Mouse (Mus musculus) stomach, postnatal 0 days (tissue): ENCODE data around the gene Olfr325. TPM values are rescaled to one million over a fixed set of nuclear protein-coding genes. Genes with fewer than 3 reads are reported as not detected.

ENCODE experiments used
- ATAC-seq: fragments of 200-750 bp; cut with Nextera tagmentation; 2 replicates; pipeline ENCODE4 v1.8.0; 2017; ENCODE audit not compliant: low FRiP score, low TSS enrichment
- DNase-seq: peaks from one replicate; pipeline ENCODE4 v3.0.0-alpha.2; 2016; ENCODE audit warnings: low spot score
- H3K27ac ChIP-seq: fragments of 300-500 bp; sonication (generic); replicated peaks from 2 replicates; pipeline ENCODE4 v1.5.1; 2014; ENCODE audit warnings: mild to moderate bottlenecking, control low read depth
- H3K27me3 ChIP-seq: fragments of 300-500 bp; sonication (generic); 2 replicates; pipeline ENCODE4 v1.6.1; 2014; ENCODE audit warnings: low read length; ENCODE audit not compliant: control insufficient read depth, insufficient read depth
- H3K36me3 ChIP-seq: fragments of 300-500 bp; sonication (generic); 2 replicates; pipeline ENCODE4 v1.6.1; 2014; ENCODE audit warnings: low read length, mixed read lengths; ENCODE audit not compliant: control insufficient read depth, insufficient read depth
- H3K4me1 ChIP-seq: fragments of 300-500 bp; sonication (generic); replicated peaks from 2 replicates; pipeline ENCODE4 v1.6.1; 2014; ENCODE audit warnings: antibody characterized with exemption; ENCODE audit not compliant: control insufficient read depth, insufficient read depth
- H3K4me2 ChIP-seq: fragments of 300-500 bp; sonication (generic); replicated peaks from 2 replicates; pipeline ENCODE4 v1.6.1; 2014; ENCODE audit warnings: low read depth, mild to moderate bottlenecking, control low read depth, moderate library complexity
- H3K4me3 ChIP-seq: fragments of 300-500 bp; sonication (generic); 2 replicates; pipeline ENCODE4 v1.5.1; 2014; ENCODE audit warnings: low read depth, low read length, control low read depth
- H3K9ac ChIP-seq: fragments of 300-500 bp; sonication (generic); 2 replicates; pipeline ENCODE4 v1.6.1; 2014; ENCODE audit warnings: mild to moderate bottlenecking, low read length, control low read depth, mixed read lengths
- H3K9me3 ChIP-seq: fragments of 300-500 bp; sonication (generic); 2 replicates; pipeline ENCODE4 v1.6.1; 2016; ENCODE audit warnings: low read length; ENCODE audit not compliant: control insufficient read depth
- CTCF ChIP-seq: IDR thresholded peaks from 2 replicates; pipeline ENCODE4 v1.5.1; 2016; ENCODE audit warnings: antibody characterized with exemption, low read depth, mild to moderate bottlenecking, moderate library complexity
- EP300 ChIP-seq: optimal IDR thresholded peaks from 2 replicates; pipeline ENCODE3; 2016; ENCODE audit warnings: antibody characterized with exemption
- WGBS: fragments of 180-500 bp; shearing (Covaris S2); extraction: QIAGEN DNeasy Blood & Tissue Kit; methylation state at CpG from one replicate; pipeline ENCODE4 v1.1.7; 2014; 5-methylcytosine and 5-hydroxymethylcytosine counted together
- polyA plus RNA-seq: library from polyadenylated mRNA; unstranded; fragments of >200 nt; fragmentation: Nextera tagmentation; extraction: Ambion mirVana; gene quantifications from 2 replicates; pipeline ENCODE4 v1.2.1, GENCODE M21; 2015

The Olfr325 gene
- polyA plus RNA-seq, 1 experiment from 2014 or later = not detected

DNA sequence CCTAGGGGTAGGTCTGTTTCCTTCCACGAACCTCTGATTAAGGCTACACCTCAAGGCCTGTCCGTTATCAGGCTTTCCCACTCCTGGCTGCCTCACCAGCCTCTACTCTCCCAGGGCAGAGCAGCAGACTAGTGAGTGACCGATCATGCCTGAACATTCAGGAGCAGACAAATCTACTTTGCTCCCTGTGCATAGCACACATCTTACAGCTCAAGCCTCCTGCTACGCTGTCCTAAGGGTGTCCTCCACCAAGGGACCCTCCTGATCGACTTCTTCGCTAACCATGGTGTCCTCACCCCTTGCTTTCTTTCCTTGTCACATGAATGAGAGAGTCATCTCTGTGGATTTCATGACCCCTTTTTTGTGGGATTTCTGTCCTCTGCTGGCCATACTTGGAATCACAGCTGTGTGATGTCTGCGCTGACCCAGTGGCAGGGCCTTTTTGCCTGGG, 10.4 kb downstream of the Olfr325 start:
- H3K27ac ChIP-seq = no peak overlapping the region
- no peaks in the 10 kb centered on the region for H3K9me3 ChIP-seq
- DNase-seq (no peak), ATAC-seq (no peak)
- no peak overlapping the region for H3K4me2 ChIP-seq
- no peaks in the 10 kb centered on the region for H3K4me1 ChIP-seq
- H3K4me3 ChIP-seq = no peak overlapping the region
- no peaks in the 10 kb centered on the region for H3K36me3 ChIP-seq
- no peak overlapping the region for H3K9ac ChIP-seq
- WGBS = 74% methylated on average over 7 of the region's 7 CpGs
- TF ChIP-seq EP300 (no peak), CTCF (peak; percentile 82)
- no peaks in the 10 kb centered on the region for H3K27me3 ChIP-seq

- Histone ChIP-seq H3K4me3 (no peak overlapping the region), H3K4me1 (no peaks in the 10 kb centered on the region), H3K9ac (no peak overlapping the region), H3K27me3 (no peaks in the 10 kb centered on the region), H3K27ac (no peak overlapping the region), H3K36me3 (no peaks in the 10 kb centered on the region), H3K4me2 (no peak overlapping the region), H3K9me3 (no peaks in the 10 kb centered on the region)
- no peak for TF ChIP-seq EP300
- TF ChIP-seq CTCF = no peak
- ATAC-seq = no peak
- DNase-seq = no peak
- WGBS = 55% methylated on average over 3 of the region's 3 CpGs
Measured at GRCm38 (mm10) chr11:58588620-58589250, 11.2 kb downstream of the Olfr325 start.

DNA sequence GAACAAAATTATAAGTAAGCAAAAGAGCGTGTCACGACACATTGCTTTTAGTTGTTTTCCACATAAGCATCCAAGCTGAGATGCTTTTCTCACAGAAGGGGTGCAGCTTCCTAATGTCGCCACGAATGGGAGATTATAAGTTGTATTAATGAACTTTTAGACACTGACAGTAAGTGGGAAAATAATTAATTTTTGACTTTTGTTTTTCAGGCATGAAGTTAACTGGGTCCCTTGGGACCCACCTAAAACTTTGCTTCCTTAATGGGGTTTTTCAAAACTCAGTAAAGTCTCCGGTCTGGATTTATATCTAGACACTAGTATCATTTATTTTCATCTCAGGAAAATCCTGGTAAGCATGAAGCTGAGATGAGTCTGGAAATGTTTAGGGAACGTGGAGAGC, 17.3 kb downstream of the Olfr325 start, which contains the start of gene Olfr324:
Gene Olfr324, plus strand, starts transcription at position 301 of the 400 bp plus-strand sequence.
- Histone ChIP-seq H3K27ac (no peak within 1 kb of the TSS), H3K9ac (no peak within 1 kb of the TSS), H3K4me2 (no peak within 1 kb of the TSS), H3K4me3 (no peak within 1 kb of the TSS), H3K9me3 (no peaks in the 10 kb centered on the region), H3K4me1 (no peaks in the 10 kb centered on the region), H3K27me3 (no peaks in the 10 kb centered on the region), H3K36me3 (no peaks in the 10 kb centered on the region)
- ATAC-seq (no peak), DNase-seq (no peak)
- WGBS = 76% methylated on average over 6 of the region's 6 CpGs
- TF ChIP-seq CTCF (no peak), EP300 (no peak)

DNA sequence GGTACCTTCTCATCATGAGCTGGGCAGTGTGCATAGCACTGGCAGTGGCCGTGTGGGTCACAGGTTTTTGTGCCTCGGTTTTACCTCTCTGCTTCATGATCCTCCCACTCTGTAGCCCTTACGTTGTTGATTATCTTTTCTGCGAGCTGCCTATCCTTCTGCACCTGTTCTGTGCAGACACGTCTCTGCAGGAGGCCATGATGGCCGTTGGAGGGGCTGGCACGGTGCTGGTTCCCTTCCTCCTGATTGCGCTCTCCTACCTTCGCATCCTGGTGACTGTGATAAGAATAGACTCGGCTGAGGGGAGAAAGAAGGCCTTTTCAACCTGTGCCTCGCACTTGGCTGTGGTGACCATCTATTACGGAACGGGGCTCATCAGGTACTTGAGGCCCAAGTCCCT, 20.3 kb downstream of the Olfr325 start:
- H3K4me1 ChIP-seq = no peaks in the 10 kb centered on the region
- H3K36me3 ChIP-seq = no peaks in the 10 kb centered on the region
- no peaks in the 10 kb centered on the region for H3K9me3 ChIP-seq
- DNase-seq (no peak), ATAC-seq (no peak)
- no peak overlapping the region for H3K9ac ChIP-seq
- 90% methylated on average over 13 of the region's 13 CpGs for WGBS
- H3K27me3 ChIP-seq = no peaks in the 10 kb centered on the region
- H3K4me3 ChIP-seq = no peak overlapping the region
- no peak for TF ChIP-seq CTCF
- no peak overlapping the region for H3K27ac ChIP-seq
- no peak overlapping the region for H3K4me2 ChIP-seq

DNA sequence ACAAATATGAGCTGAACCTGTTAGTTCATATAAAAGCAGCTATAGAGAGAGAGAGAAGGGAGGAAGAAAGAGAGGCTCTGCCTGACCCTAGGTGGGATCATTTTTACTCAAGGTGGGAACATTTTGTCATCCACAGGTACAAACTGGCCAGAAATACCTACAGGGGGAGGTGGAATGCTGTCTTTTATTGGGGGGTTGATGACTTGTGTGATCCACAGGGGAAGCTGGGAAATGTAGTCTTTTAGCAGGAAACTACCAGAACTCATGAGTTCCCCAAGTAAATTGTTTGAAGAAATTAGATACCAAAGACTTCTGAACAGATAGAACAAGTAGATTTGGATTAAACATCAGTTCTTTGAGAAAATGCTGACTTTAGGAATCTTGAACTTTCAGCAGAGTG, 24.5 kb downstream of the Olfr325 start:
- ATAC-seq = no peak
- H3K27me3 ChIP-seq = no peaks in the 10 kb centered on the region
- no peak overlapping the region for H3K27ac ChIP-seq
- no peak overlapping the region for H3K4me2 ChIP-seq
- no peak overlapping the region for H3K4me3 ChIP-seq
- no peaks in the 10 kb centered on the region for H3K9me3 ChIP-seq
- no peak overlapping the region for H3K9ac ChIP-seq
- no peak for DNase-seq
- no peaks in the 10 kb centered on the region for H3K4me1 ChIP-seq
- TF ChIP-seq EP300 = no peak
- TF ChIP-seq CTCF = no peak
- H3K36me3 ChIP-seq = no peaks in the 10 kb centered on the region

DNA sequence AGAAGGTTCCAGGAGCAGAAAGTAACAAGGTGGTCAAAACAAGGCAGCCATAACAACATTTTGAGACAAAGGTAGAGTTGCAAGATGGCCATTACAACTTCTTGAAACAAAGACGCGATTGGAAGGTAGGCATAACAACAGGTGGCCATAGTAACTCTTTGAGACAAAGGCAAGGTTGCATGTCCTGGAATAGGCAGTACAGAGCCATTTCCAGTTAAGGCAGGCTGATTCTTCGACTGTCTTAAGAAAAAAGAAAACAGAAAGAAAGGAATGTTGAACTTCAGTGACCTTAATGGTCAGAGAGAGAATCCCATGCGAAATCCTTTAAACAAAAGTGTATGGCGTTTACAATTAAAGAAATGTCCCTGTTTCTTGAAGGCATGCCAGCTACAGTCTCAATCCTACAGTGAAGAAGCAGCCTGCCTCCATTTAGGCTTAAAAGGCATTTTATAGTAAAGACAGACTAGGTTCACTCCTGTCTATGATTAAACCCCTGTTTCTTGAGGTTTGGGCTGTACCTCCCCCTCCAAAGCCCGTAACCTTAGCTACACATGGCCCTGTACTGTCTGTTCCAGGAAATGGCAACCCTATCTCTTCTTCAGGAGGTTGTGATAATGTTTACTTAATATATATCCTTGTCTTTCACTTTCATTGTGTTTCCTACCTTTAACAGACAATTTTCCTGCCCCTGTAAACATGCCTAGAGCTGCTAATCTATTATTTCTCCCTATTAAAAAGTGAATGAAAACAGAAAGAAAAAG, 25.4 kb downstream of the Olfr325 start:
- ATAC-seq (no peak), DNase-seq (no peak)
- Histone ChIP-seq H3K9ac (no peak overlapping the region), H3K36me3 (no peaks in the 10 kb centered on the region), H3K4me3 (no peak overlapping the region), H3K9me3 (no peaks in the 10 kb centered on the region), H3K4me1 (no peaks in the 10 kb centered on the region), H3K27me3 (no peaks in the 10 kb centered on the region), H3K4me2 (no peak overlapping the region), H3K27ac (no peak overlapping the region)
- WGBS = 65% methylated on average over 6 of the region's 6 CpGs
- TF ChIP-seq EP300 = no peak
- no peak for TF ChIP-seq CTCF
